Mouse (Mus musculus) B cell, adult 62 days (primary cell): Measurements from ENCODE around the gene Dag1. TPM values are rescaled to one million over a fixed set of nuclear protein-coding genes. Genes with fewer than 3 reads are reported as not detected.

Experiments used
- total RNA-seq: library from RNA; stranded (reverse); gene quantifications from 4 replicates; pipeline ENCODE4 v1.2.4, GENCODE M21; 2023

The Dag1 gene
- 21.3 to 25.8 TPM (median 23.0 TPM) in 4 replicates for total RNA-seq

GRCm38 (mm10) chr9:108263690-108264190 is at the start of gene Dag1:
Dag1 (minus strand) TSS chr9:108263958.

GRCm38 (mm10) chr9:108305629-108306520 is 42.1 kb upstream of the Dag1 start, which contains the start of the genes Rhoa and Tcta:
Rhoa (plus strand) TSS chr9:108306129.
Tcta (minus strand) TSS chr9:108306160.

GRCm38 (mm10) chr9:108296453-108297355 is 32.9 kb upstream of the Dag1 start, which contains the start of gene Amt:
Amt (plus strand) TSS chr9:108296853.

GRCm38 (mm10) chr9:108290016-108290750 is 26.4 kb upstream of the Dag1 start, which contains the start of gene Nicn1:
Nicn1 (plus strand) TSS chr9:108290429.

GRCm38 (mm10) chr9:108189787-108190679 is 73.7 kb downstream of the Dag1 start, which contains the start of gene Bsn:
Bsn (minus strand) TSS chr9:108190384.

Other genes with a start within 250 kb of the Dag1 start
- gene Gmppb, start 214.7 kb downstream of the Dag1 start, total RNA-seq, result 42.9 to 57.3 TPM (median 47.6 TPM) in 4 replicates
- 14.6 to 19.0 TPM (median 16.8 TPM) in 4 replicates for gene Amigo3, start 210.8 kb downstream of the Dag1 start, total RNA-seq
- gene Mst1, start 183.5 kb downstream of the Dag1 start, total RNA-seq, result 0.26 to 1.1 TPM in 2 of 4 replicates, not detected in the others
- gene Rnf123, start 180.6 kb downstream of the Dag1 start, total RNA-seq, result 201 to 247 TPM (median 221 TPM) in 4 replicates
- 129 to 143 TPM (median 135 TPM) in 4 replicates for gene Apeh, start 169.4 kb downstream of the Dag1 start, total RNA-seq
- 0.12 to 0.43 TPM (median 0.21 TPM) in 4 replicates for gene Bsn, start 73.6 kb downstream of the Dag1 start, total RNA-seq
- 4.3 to 9.3 TPM (median 6.5 TPM) in 4 replicates for gene Nicn1, start 26.5 kb upstream of the Dag1 start, total RNA-seq
- 1.5 to 2.8 TPM (median 1.7 TPM) in 4 replicates for gene Amt, start 32.9 kb upstream of the Dag1 start, total RNA-seq
- 459 to 484 TPM (median 482 TPM) in 4 replicates for gene Rhoa, start 42.2 kb upstream of the Dag1 start, total RNA-seq
- gene Tcta, start 42.2 kb upstream of the Dag1 start, total RNA-seq, result 8.2 to 15.1 TPM (median 11.3 TPM) in 4 replicates
- 310 to 331 TPM (median 320 TPM) in 4 replicates for gene Gpx1, start 74.9 kb upstream of the Dag1 start, total RNA-seq
- gene Usp4, start 83.9 kb upstream of the Dag1 start, total RNA-seq, result 176 to 184 TPM (median 183 TPM) in 4 replicates
- gene 1700102P08Rik, start 128.8 kb upstream of the Dag1 start, total RNA-seq, result 4.1 to 6.6 TPM (median 5.6 TPM) in 4 replicates
- gene Ccdc36, start 164.5 kb upstream of the Dag1 start, total RNA-seq, result not detected in 4 replicates
- not detected in 4 replicates for gene BC048562, start 172.5 kb upstream of the Dag1 start, total RNA-seq
- gene Ccdc71, start 196.6 kb upstream of the Dag1 start, total RNA-seq, result 21.9 to 31.4 TPM (median 28.3 TPM) in 4 replicates
- 2.1 to 5.2 TPM (median 3.3 TPM) in 4 replicates for gene Klhdc8b, start 197.6 kb upstream of the Dag1 start, total RNA-seq
- 0.13 to 0.83 TPM (median 0.24 TPM) in 3 of 4 replicates, not detected in the other for gene Lamb2, start 215.8 kb upstream of the Dag1 start, total RNA-seq
- gene Usp19, start 226.6 kb upstream of the Dag1 start, total RNA-seq, result 287 to 325 TPM (median 308 TPM) in 4 replicates
- gene Qars, start 243.7 kb upstream of the Dag1 start, total RNA-seq, result 173 to 207 TPM (median 195 TPM) in 4 replicates